Mouse (Mus musculus) neutrophil, adult 5-6 weeks (primary cell): ENCODE data around the gene Bola1. TPM values are rescaled to one million over a fixed set of nuclear protein-coding genes. Genes with fewer than 3 reads are reported as not detected.
"Not testable (repeated sequence)": the region's sequence is repeated elsewhere in the genome, so short reads cannot be mapped to it uniquely, and the experiment has no call there.

Experiments
- ATAC-seq: fragments of 151-379, 151-347 bp; 2 replicates; pipeline ENCODE4 v1.8.0; 2017; ENCODE audit warnings: mild to moderate bottlenecking, moderate TSS enrichment; ENCODE audit not compliant: insufficient number of reproducible peaks, poor library complexity, low FRiP score, severe bottlenecking; ENCODE audit errors: extremely low read depth
- total RNA-seq: library from RNA; stranded (forward); fragments of 200-1000 nt; gene quantifications from 2 replicates; pipeline ENCODE4 v1.2.3, GENCODE M21; 2017

The Bola1 gene
- total RNA-seq, 1 experiment from 2014 or later = 9.8 TPM

DNA sequence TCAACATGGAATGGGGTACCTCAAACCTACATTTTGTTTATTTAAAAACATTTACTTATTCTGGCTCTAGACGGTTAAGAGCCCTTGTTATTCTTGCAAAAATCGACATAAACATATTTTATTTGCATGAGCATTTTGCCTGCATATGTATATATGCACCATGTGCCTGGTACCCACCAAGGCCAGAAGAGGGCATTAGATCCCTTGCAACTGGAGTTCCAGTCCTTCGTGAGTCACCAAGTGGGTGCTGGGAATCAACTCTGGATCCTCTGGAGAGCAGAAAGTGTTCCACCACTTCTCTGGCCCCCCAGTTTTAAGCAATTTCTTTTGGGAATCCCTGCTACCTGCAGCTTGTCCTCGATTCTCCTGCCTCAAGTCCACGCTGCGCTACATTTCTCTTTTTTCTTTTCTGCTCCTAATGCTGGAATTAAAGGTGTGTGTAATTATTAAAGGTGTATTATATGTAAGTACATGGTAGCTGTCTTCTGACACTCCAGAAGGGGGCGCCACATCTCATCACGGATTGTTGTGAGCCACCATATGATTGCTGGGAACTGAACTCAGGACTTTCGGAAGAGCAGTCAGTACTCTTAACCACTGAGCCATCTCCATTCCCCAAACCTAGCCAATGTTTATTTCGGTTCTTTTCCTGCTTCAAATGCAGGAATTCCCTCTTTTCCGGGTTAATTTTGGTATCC is 23.7 kb downstream of the Bola1 start:
- ATAC-seq = no peak

DNA sequence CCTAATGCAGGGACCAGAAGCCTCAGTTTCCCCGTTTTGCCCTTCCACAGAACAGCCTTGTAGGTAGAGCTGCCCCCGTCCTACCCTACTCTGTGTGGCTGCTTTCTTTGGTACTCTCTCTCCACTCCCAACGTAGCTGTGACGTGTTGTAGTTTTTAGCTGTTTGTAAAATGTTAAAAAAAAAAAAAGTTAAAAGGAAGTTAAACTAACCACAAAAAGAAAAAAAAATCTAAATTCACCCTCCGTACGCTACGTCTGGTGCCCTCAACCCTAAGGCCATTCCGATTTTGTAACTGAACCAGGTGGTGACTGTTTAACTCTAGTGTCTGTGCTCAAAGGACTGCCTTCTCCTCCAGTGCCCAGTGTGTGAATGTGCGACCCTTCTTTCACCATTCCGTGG is 24.5 kb downstream of the Bola1 start:
- ATAC-seq = no peak

GRCm38 (mm10) chr3:96192977-96193376 is 26.5 kb downstream of the Bola1 start:
- ATAC-seq = no peak

GRCm38 (mm10) chr3:96182382-96182776 is 37.1 kb downstream of the Bola1 start:
- ATAC-seq = no peak

GRCm38 (mm10) chr3:96181510-96182381 is 37.8 kb downstream of the Bola1 start:
- 0 out of 2 replicates have a peak, but pooled peaks have one; percentile 4 for ATAC-seq

GRCm38 (mm10) chr3:96180727-96181477 is 38.6 kb downstream of the Bola1 start, which contains the start of gene Sv2a:
TSS of gene Sv2a (plus strand) at chr3:96181151.
- peak; percentile 9; the same call in 1 of the 2 replicates for ATAC-seq

DNA sequence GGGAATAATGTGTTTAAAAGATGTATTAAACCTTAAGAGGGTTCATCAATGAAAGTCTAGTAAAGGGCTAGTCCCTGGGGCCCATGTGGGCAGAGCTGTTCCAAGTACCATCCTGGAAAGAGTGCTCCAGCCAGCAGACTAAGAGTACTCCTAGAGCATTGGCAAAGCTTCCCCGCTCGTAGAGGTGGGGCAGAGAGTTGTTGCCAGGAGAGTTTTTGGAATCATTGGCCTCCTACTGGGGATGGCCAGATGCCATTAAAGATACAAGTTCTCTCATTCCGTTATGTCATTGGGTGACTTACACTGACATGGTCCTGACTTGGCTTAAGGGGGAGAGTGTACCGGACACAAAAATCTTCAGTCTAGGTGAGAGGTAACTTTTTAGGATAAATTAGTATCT is 40.0 kb downstream of the Bola1 start:
- no peak for ATAC-seq

- no peak for ATAC-seq
Observed at GRCm38 (mm10) chr3:96178902-96179301, 40.6 kb downstream of the Bola1 start.

- ATAC-seq = no peak
Observed at GRCm38 (mm10) chr3:96178427-96178826, 41.1 kb downstream of the Bola1 start.

- ATAC-seq = no peak
Observed at GRCm38 (mm10) chr3:96175251-96175650, 44.3 kb downstream of the Bola1 start.

DNA sequence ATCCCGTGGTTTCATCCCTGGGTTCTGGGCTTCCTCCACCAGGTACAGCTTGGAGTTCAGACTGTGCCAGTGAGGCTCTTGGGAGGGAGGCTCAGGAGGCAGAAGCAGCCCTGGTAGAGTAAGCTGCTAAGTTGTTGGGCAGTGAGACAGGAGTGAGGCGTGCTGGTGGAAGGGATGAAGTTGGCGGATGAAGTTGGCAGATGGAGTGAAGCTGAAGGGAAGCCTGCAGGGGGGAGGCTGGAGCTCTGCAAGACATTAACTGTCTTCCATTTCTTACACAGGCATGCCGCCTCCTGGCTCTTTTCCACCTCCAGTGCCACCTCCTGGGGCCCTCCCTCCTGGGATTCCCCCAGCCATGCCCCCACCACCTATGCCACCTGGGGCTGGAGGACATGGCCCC is 45.5 kb downstream of the Bola1 start:
- ATAC-seq = not testable (repeated sequence)

- ATAC-seq = no peak
Observed at GRCm38 (mm10) chr3:96173185-96173584, 46.3 kb downstream of the Bola1 start.

DNA sequence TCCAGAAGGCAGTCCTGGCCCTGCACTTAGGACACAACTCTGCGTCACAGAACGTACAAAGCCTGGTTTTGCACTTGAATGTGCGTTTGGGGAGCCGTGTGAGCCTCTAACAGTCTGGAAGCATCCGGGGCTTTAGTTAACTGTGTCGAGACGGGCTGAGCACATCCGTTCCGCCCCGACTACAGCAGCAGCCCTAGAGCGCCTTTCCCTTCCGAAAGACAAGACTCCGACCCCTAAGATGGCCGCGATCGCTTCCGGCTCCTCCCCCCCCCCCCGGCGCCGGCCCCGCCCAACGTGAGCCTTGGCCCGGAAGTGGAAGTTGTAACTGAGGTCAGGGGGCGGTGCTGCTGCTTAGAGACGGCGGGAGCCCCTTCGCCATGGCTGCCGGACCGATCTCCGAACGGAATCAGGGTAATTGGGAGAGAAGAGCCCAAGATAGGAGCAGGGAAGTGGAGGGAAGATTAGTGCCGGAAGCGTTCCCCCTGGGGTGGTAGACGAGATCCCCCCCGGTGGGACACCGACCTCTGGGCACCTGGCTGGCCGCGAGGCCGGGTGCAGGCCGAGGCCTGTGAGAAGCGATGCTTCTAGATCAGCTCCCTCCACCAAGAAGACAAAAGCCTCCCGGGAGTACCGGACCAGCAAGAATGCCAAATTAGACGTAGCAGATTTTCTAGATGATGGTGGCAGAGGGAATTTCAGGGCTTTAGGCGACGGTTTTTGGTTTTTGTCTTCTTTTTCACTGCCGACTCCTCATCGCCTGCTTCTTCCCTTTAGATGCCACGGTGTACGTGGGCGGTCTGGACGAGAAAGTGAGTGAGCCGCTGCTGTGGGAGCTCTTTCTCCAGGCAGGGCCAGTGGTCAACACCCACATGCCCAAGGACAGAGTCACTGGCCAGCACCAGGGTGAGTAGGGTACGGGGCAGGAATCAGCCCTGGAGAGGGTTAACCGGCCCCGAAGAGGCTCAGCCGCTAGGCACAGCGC is 47.0 kb downstream of the Bola1 start, which contains the start of gene Sf3b4:
Gene Sf3b4 (plus strand): TSS at position 136 of the 982 bp plus-strand sequence.
- peak; percentile 87 for ATAC-seq

- no peak for ATAC-seq
Observed at GRCm38 (mm10) chr3:96171583-96172196, 47.8 kb downstream of the Bola1 start.

- no peak for ATAC-seq
Observed at GRCm38 (mm10) chr3:96170976-96171545, 48.4 kb downstream of the Bola1 start.

DNA sequence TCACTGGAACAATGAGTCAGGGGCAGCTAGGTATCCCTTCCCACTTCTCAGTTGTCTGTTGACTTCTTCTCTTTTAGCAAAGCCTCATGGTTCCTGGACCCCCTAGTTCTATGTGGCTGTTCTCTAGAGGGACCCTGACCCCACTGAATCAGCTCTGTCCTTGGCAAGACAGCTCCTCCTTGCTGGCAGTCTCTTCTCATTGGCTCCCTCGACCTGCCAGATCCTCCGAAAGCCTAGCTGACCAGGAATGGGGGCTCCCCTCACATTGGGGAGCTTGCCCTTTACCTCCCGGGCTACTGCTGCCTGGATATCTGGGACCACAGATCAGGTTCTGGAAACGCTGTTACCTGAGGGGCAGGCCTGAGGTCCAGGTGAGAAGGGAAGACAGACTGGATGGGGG is 49.2 kb downstream of the Bola1 start:
- no peak for ATAC-seq

DNA sequence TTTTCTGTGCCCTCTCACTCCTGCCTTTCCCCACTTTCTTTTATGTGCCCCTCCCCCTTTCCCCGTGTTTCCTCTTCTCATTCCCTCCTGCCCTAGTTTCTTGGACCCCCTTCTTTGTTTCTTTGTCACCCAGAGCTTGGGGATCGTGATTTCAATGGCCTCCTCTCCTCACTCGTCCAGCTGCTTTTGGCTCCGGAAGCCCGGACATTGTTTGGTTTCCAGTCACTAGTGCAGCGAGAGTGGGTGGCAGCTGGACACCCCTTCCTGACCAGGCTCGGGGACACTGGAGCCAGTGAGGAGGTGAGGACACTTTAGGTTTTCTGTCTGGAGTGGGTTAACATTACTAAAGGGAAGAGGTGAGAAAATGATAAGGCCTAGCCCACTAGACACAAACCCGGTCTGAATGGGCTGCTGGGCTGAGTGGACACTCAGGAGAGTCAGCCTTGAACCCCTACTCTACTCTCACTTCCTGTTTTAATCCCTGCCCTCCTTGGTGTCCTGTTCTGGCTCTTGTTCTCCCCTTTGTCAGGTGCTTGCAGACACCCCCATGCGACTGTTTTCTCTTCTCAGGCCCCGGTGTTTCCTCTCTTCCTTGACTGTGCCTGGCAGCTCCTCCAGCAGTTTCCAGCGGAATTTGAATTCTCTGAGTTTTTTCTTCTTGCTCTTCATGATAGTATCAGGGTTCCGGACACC is 50.9 kb downstream of the Bola1 start:
- ATAC-seq = no peak
